Mouse (Mus musculus): Measurements from ENCODE around the gene Tmem269. TPM values are rescaled to one million over a fixed set of nuclear protein-coding genes. Genes with fewer than 3 reads are reported as not detected.

Gene Tmem269
- polyA plus RNA-seq, 1 experiment from 2014 or later: not detected

DNA sequence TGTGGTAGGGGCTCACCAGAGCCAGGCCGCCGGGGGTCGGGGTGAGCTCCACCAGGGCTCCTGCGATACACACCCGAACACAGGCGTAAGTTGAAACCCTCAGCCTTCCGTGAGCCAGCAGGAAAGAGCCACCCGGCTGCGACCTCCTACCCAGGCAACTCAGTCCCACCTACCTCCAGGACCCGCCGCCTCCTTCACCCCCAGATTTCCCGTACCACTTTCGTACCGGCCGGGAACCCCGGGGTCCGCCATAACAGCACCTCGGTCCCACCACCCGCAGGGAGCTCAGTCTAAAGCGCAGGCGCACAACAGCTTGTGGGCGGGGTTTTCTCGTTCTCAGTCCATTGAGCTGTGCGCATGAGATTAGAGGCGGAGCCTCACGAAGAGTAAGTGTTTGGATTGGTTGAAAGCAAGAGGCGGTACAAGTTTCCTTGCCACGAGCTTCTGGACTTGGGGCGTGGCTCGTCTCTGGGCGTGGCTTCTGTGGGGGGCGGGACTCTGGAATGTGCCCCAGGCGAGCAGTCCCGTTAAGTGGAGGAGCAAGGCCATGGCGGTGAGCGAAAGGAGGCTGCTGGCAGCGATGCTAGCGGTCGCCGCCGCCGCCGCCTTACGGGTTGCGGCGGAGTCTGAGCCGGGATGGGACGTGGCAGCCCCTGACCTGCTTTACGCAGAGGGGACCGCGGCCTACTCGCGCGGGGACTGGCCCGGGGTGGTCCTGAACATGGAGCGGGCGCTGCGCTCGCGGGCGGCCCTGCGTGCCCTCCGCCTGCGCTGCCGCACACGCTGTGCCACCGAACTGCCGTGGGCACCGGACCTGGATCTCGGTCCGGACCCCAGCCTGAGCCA is 14.6 kb upstream of the Tmem269 start, which contains the start of the genes AU022252 and P3h1:
Gene AU022252 (minus strand): TSS at position 303 of the 846 bp plus-strand sequence.
Gene P3h1 (plus strand): TSS at position 506 of the 846 bp plus-strand sequence.
- Histone ChIP-seq H3K27ac (peak within 1 kb of the TSS; percentile 71), H3K9me3 (no peaks in the 10 kb centered on the region), H3K9ac (peak within 1 kb of the TSS; percentile 86), H3K4me1 (peaks cover 7% of the 10 kb centered on the region; the same call in 1 of the 2 replicates), H3K27me3 (no peaks in the 10 kb centered on the region), H3K4me3 (peak within 1 kb of the TSS; percentile 75), H3K36me3 (peaks cover 12% of the 10 kb centered on the region), H3K4me2 (replicated peaks) (peak within 1 kb of the TSS; percentile 71)
- WGBS: under 1% methylated on average over 66 of the region's 71 CpGs
- ATAC-seq (ENCODE audit: insufficient number of reproducible peaks, insufficient read depth, low FRiP score, low TSS enrichment): peak; percentile 86

DNA sequence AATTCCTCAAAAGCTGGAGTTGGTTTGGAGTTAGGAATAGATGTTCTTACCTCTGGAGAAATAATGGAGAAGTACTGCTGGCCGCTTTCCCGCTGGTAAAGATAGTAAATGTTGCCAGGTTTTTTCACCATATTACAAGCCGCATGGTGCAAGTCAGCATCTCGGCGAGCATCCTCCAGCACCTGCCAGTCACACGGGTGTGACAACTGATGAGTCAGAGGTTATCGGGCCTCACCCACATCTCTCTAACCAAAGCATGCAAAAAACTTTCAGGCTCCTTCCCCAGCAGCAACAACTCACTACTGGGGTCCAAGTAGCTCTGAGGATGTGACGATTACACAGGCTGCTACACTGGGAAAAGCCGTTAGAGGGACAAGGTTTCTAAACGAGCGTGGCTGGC is 8.7 kb upstream of the Tmem269 start:
- Histone ChIP-seq H3K4me3 (no peak overlapping the region), H3K36me3 (peaks cover 50% of the 10 kb centered on the region), H3K27ac (no peak overlapping the region), H3K4me2 (replicated peaks) (no peak overlapping the region), H3K4me1 (peaks cover 6% of the 10 kb centered on the region; the same call in 1 of the 2 replicates), H3K27me3 (no peaks in the 10 kb centered on the region), H3K9ac (no peak overlapping the region), H3K9me3 (no peaks in the 10 kb centered on the region)
- 95% methylated on average over 11 of the region's 11 CpGs for WGBS
- no peak for ATAC-seq (ENCODE audit: insufficient number of reproducible peaks, insufficient read depth, low FRiP score, low TSS enrichment)

- H3K9ac ChIP-seq: no peak overlapping the region
Measured at GRCm38 (mm10) chr4:119225719-119226118, 7.7 kb upstream of the Tmem269 start.

DNA sequence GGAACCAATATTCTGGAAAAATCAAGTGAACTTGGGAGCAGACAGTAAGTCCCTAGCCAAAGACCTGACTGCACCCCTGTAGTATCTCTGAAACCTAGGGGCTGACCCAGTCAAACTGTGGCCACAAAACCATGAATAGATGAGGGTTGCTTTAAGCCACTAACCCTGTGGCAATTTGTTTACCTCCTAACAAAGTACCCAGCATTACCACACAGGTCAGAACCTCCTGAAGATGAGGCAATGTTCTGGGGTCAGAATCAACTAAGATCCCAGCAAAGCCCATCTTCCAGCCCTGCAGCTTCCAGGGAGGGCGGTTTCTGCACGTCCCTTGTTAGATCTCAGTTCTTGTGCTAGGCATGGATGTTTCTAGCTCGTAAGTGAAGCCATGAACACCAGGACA is 6.5 kb upstream of the Tmem269 start:
- WGBS: 95% methylated on average over 3 of the region's 3 CpGs
- no peaks in the 10 kb centered on the region for H3K4me1 ChIP-seq
- H3K9ac ChIP-seq: no peak overlapping the region
- H3K4me3 ChIP-seq: no peak overlapping the region
- no peak for ATAC-seq (ENCODE audit: insufficient number of reproducible peaks, insufficient read depth, low FRiP score, low TSS enrichment)
- no peaks in the 10 kb centered on the region for H3K9me3 ChIP-seq
- no peak overlapping the region for H3K27ac ChIP-seq
- peaks cover 50% of the 10 kb centered on the region for H3K36me3 ChIP-seq
- no peak overlapping the region for H3K4me2 ChIP-seq (replicated peaks)
- no peaks in the 10 kb centered on the region for H3K27me3 ChIP-seq

More at GRCm38 (mm10) chr4:119225719-119226118, 7.7 kb upstream of the Tmem269 start:
- Histone ChIP-seq H3K4me2 (replicated peaks) (no peak overlapping the region), H3K4me1 (no peaks in the 10 kb centered on the region), H3K27me3 (no peaks in the 10 kb centered on the region), H3K27ac (no peak overlapping the region), H3K9me3 (no peaks in the 10 kb centered on the region), H3K36me3 (peaks cover 50% of the 10 kb centered on the region), H3K4me3 (no peak overlapping the region)
- 85% methylated on average over 9 of the region's 9 CpGs for WGBS
- no peak for ATAC-seq (ENCODE audit: insufficient number of reproducible peaks, insufficient read depth, low FRiP score, low TSS enrichment)

- no peak overlapping the region for H3K4me2 ChIP-seq (replicated peaks)
- no peaks in the 10 kb centered on the region for H3K4me1 ChIP-seq
- no peaks in the 10 kb centered on the region for H3K9me3 ChIP-seq
- H3K4me3 ChIP-seq: no peak overlapping the region
- H3K27me3 ChIP-seq: no peaks in the 10 kb centered on the region
- no peak overlapping the region for H3K9ac ChIP-seq
- ATAC-seq (ENCODE audit: insufficient number of reproducible peaks, insufficient read depth, low FRiP score, low TSS enrichment): no peak
- peaks cover 48% of the 10 kb centered on the region for H3K36me3 ChIP-seq
- WGBS: 94% methylated on average over 1 of the region's 1 CpGs
- H3K27ac ChIP-seq: no peak overlapping the region
Measured at GRCm38 (mm10) chr4:119223696-119224095, 5.7 kb upstream of the Tmem269 start.

- H3K27me3 ChIP-seq: no peaks in the 10 kb centered on the region
- no peaks in the 10 kb centered on the region for H3K9me3 ChIP-seq
- H3K4me2 ChIP-seq (replicated peaks): no peak overlapping the region
- 70% methylated on average over 8 of the region's 8 CpGs for WGBS
- H3K27ac ChIP-seq: no peak overlapping the region
- peaks cover 7% of the 10 kb centered on the region; the same call in 1 of the 2 replicates for H3K4me1 ChIP-seq
- H3K9ac ChIP-seq: no peak overlapping the region
- ATAC-seq (ENCODE audit: insufficient number of reproducible peaks, insufficient read depth, low FRiP score, low TSS enrichment): no peak
- no peaks in the 10 kb centered on the region for H3K36me3 ChIP-seq
- no peak overlapping the region for H3K4me3 ChIP-seq
Measured at GRCm38 (mm10) chr4:119216667-119217066, 1.4 kb downstream of the Tmem269 start.

GRCm38 (mm10) chr4:119204672-119205071 is 13.3 kb downstream of the Tmem269 start:
- Histone ChIP-seq H3K9ac (no peak overlapping the region), H3K36me3 (peaks cover 13% of the 10 kb centered on the region), H3K4me2 (replicated peaks) (no peak overlapping the region), H3K27ac (no peak overlapping the region), H3K4me3 (no peak overlapping the region), H3K27me3 (no peaks in the 10 kb centered on the region), H3K4me1 (no peaks in the 10 kb centered on the region), H3K9me3 (no peaks in the 10 kb centered on the region)
- WGBS: 16% methylated on average over 8 of the region's 8 CpGs
- ATAC-seq (ENCODE audit: insufficient number of reproducible peaks, insufficient read depth, low FRiP score, low TSS enrichment): no peak

GRCm38 (mm10) chr4:119198105-119198504 is 19.9 kb downstream of the Tmem269 start:
- Histone ChIP-seq H3K4me2 (replicated peaks) (no peak overlapping the region), H3K36me3 (peaks cover 23% of the 10 kb centered on the region), H3K9me3 (no peaks in the 10 kb centered on the region), H3K9ac (no peak overlapping the region), H3K4me1 (peaks cover 14% of the 10 kb centered on the region; the same call in 1 of the 2 replicates), H3K4me3 (no peak overlapping the region), H3K27ac (no peak overlapping the region), H3K27me3 (no peaks in the 10 kb centered on the region)
- ATAC-seq (ENCODE audit: insufficient number of reproducible peaks, insufficient read depth, low FRiP score, low TSS enrichment): no peak
- WGBS: 77% methylated on average over 6 of the region's 6 CpGs

DNA sequence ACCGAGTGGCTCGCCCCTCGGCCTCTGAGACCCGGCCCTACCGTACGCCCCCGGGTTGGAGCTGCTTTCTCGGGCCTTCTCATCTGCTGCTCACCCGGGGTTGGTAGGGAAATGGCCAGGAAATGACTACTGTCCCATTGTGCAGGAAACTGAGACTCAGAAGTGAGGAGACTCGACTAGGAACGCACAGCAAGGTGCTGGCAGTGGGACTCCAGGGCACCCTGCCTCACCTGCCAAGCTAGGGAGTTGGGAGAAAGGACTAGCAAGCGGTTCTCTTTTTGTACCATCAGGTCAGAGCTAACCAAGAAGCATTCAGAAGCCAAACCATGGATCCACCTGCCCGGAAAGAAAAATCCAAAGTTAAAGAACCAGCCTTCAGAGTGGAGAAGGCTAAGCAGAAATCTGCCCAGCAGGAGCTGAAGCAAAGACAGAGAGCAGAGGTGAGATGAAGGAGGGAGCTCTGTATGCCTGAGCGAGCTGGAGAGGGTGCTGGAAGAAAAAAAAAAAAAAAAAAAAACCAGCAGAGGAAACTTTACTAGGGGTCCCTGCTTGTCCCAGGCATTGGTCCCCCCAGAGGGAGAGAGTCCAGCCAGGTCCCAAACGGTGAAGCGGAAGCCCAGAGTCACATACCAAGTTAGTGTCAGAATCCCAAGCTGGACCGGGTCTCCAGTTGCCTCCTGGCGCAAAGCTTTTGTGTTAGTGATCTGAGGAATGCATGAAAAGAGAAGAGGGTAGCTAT is 22.3 kb downstream of the Tmem269 start:
- Histone ChIP-seq H3K4me3 (peak overlapping the region; percentile 63), H3K27ac (peak overlapping the region; percentile 83), H3K9ac (peak overlapping the region; percentile 72), H3K36me3 (peaks cover 12% of the 10 kb centered on the region), H3K27me3 (no peaks in the 10 kb centered on the region), H3K4me2 (replicated peaks) (peak overlapping the region; percentile 70), H3K4me1 (peaks cover 14% of the 10 kb centered on the region; the same call in 1 of the 2 replicates), H3K9me3 (no peaks in the 10 kb centered on the region)
- 9% methylated on average over 18 of the region's 18 CpGs for WGBS
- no peak; the same call in 1 of the 2 replicates for ATAC-seq (ENCODE audit: insufficient number of reproducible peaks, insufficient read depth, low FRiP score, low TSS enrichment)

- Histone ChIP-seq H3K27me3 (no peaks in the 10 kb centered on the region), H3K4me1 (peaks cover 14% of the 10 kb centered on the region; the same call in 1 of the 2 replicates), H3K36me3 (peaks cover 10% of the 10 kb centered on the region), H3K4me2 (replicated peaks) (peak within 1 kb of the TSS; percentile 70), H3K27ac (peak within 1 kb of the TSS; percentile 83), H3K4me3 (peak within 1 kb of the TSS; percentile 63), H3K9me3 (no peaks in the 10 kb centered on the region), H3K9ac (peak within 1 kb of the TSS; percentile 72)
- ATAC-seq (ENCODE audit: insufficient number of reproducible peaks, insufficient read depth, low FRiP score, low TSS enrichment): peak; percentile 93
- WGBS: 2% methylated on average over 46 of the region's 47 CpGs
Measured at GRCm38 (mm10) chr4:119194909-119195581, 23.0 kb downstream of the Tmem269 start, which contains the start of gene Svbp. TSS of gene Svbp (plus strand) at chr4:119195306.

DNA sequence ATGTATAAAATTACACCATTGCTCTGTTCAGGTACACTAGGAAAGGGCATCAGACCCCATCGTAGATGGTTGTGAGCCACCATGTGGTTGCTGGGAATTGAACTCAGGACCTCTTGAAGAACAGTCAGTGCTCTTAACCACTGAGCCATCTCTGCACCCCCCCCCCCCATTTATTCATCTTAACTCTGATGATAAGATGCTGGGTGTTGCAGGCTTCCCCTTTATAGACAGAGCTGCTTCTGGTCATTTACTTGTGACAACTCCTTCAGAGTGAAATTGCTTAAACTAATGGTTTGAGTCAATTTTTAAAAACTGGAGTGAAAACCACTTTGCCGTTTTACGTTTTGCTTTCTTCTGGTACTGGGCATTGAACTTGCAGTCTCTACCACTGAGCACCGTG is 25.3 kb downstream of the Tmem269 start:
- ATAC-seq (ENCODE audit: insufficient number of reproducible peaks, insufficient read depth, low FRiP score, low TSS enrichment): no peak
- H3K27me3 ChIP-seq: no peaks in the 10 kb centered on the region; the same call in 1 of the 2 replicates

More for the DNA sequence above, 25.3 kb downstream of the Tmem269 start:
- Histone ChIP-seq H3K4me3 (no peak overlapping the region), H3K36me3 (peaks cover 3% of the 10 kb centered on the region; the same call in 1 of the 2 replicates), H3K9me3 (no peaks in the 10 kb centered on the region), H3K4me2 (replicated peaks) (no peak overlapping the region), H3K27ac (no peak overlapping the region), H3K4me1 (peaks cover 14% of the 10 kb centered on the region; the same call in 1 of the 2 replicates), H3K9ac (no peak overlapping the region)
- 90% methylated on average over 4 of the region's 4 CpGs for WGBS
